Mouse (Mus musculus): Measurements from ENCODE around the gene Txnrd3. TPM values are rescaled to one million over a fixed set of nuclear protein-coding genes. Genes with fewer than 3 reads are reported as not detected.

Gene Txnrd3
- total RNA-seq, 2 experiments from 2014 or later: 8.3 to 9.6 TPM

Other genes with a start within 250 kb of the Txnrd3 start
- 10 to 100 TPM in 1 of 2 experiments, 1 to 10 TPM in 1; 9.1 to 11.4 TPM for gene Chchd6, start 48.3 kb upstream of the Txnrd3 start, total RNA-seq (2021)
- gene Vmn1r40, start 63.6 kb downstream of the Txnrd3 start, total RNA-seq (2021): not detected
- not detected for gene Vmn1r41, start 96.8 kb downstream of the Txnrd3 start, total RNA-seq (2021)
- not detected for gene Vmn1r42, start 232.4 kb downstream of the Txnrd3 start, total RNA-seq (2021)
- not detected for gene Vmn1r43, start 232.4 kb downstream of the Txnrd3 start, total RNA-seq (2021)
- not detected for gene Vmn1r44, start 239.7 kb downstream of the Txnrd3 start, total RNA-seq (2021)